Mouse (Mus musculus): ENCODE data around the gene Duxbl2. TPM values are rescaled to one million over a fixed set of nuclear protein-coding genes. Genes with fewer than 3 reads are reported as not detected.
"Not testable (repeated sequence)": the region's sequence is repeated elsewhere in the genome, so short reads cannot be mapped to it uniquely, and the experiment has no call there.

The Duxbl2 gene
- total and polyA plus RNA-seq, 3 experiments = not detected

DNA sequence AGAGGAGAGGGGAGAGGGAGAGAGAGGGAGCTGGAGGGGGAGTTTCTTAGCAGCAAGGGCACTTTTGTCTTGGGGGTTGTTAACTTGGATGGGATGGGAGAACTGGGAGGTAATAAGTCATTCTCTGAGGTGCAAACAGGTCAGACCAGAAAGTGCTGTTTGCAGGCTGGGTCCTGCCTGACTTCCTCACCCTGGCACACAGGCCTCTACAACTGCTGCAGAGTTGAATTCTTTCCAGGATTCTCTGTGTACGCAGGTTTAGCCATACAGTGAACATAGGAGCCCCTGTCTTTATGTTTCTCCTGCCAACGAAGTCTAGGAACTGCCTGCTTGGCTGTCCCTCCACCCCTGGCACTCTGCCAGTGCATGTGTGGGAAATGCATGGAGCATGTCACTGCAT lies 28.9 kb downstream of the Duxbl2 start:
- H3K36me3 ChIP-seq (ENCODE audit: control insufficient read depth in 1 of 2, insufficient read depth in 2 of 2, low read length in 2 of 2); H3K27me3 ChIP-seq (ENCODE audit: control insufficient read depth in 1 of 2, insufficient read depth in 2 of 2, low read length in 2 of 2); DNase-seq (ENCODE audit: low read depth, low spot score); H3K4me3 ChIP-seq (ENCODE audit: control insufficient read depth in 1 of 2, insufficient read depth in 1 of 2, low read depth in 2 of 2, low read length in 2 of 2); H3K27ac ChIP-seq (ENCODE audit: control insufficient read depth, low read depth, low read length); H3K4me1 ChIP-seq (ENCODE audit: control insufficient read depth in 1 of 2, insufficient read depth in 2 of 2, low read length in 2 of 2); H3K9ac ChIP-seq (ENCODE audit: control insufficient read depth, low read depth, low read length, poor library complexity, severe bottlenecking); H3K9me3 ChIP-seq (replicated peaks; ENCODE audit: insufficient read depth, low read length); H3K79me2 ChIP-seq (ENCODE audit: control insufficient read depth, insufficient read depth, low read length, poor library complexity): not testable (repeated sequence)

DNA sequence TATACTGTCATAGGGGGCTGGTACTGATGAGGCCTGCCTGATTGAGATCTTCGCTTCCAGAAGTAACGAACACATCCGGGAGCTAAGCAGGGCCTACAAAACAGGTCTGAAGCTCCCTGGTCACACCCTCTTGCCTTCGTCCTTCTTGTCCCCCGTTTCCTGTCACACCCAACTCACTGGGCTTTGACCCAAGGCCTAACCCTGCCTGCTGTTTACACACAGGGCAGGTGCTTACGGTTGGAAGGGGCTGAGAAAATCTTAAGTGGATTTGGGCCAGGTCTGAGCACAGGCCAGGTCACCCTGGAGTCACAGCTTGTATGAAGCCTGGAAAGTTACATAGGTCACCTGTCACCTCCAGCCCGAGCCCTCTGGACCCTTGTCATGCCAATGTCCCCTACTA lies 37.9 kb downstream of the Duxbl2 start:
- not testable (repeated sequence) for H3K4me1 ChIP-seq (ENCODE audit: control insufficient read depth in 1 of 2, insufficient read depth in 2 of 2, low read length in 2 of 2); H3K79me2 ChIP-seq (ENCODE audit: control insufficient read depth, insufficient read depth, low read length, poor library complexity); H3K4me3 ChIP-seq (ENCODE audit: control insufficient read depth in 1 of 2, insufficient read depth in 1 of 2, low read depth in 2 of 2, low read length in 2 of 2); H3K27me3 ChIP-seq (ENCODE audit: control insufficient read depth in 1 of 2, insufficient read depth in 2 of 2, low read length in 2 of 2); H3K9ac ChIP-seq (ENCODE audit: control insufficient read depth, low read depth, low read length, poor library complexity, severe bottlenecking); DNase-seq (ENCODE audit: low read depth, low spot score); H3K9me3 ChIP-seq (replicated peaks; ENCODE audit: insufficient read depth, low read length); H3K36me3 ChIP-seq (ENCODE audit: control insufficient read depth in 1 of 2, insufficient read depth in 2 of 2, low read length in 2 of 2); H3K27ac ChIP-seq (ENCODE audit: control insufficient read depth, low read depth, low read length)

DNA sequence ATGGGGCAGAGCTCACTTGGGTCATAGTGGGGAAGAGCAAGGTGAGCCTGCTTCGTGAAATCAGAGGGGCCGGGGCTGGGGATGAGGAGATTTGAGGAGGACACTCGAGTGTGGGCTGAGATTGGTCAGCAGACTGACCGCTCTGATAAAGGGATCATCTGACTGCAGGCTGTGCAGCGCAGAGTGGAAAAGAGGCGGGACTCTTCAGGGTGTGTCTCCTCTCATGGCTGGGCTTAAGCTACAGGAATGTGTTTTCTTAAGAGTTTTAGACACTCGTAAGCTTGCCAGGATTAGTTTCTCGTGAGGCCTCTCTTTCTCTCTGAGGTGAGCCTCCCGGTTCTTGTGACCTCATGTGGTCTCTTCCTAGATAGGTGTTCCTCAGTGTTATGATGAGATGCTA lies 43.0 kb downstream of the Duxbl2 start:
- not testable (repeated sequence) for H3K27me3 ChIP-seq (ENCODE audit: control insufficient read depth in 1 of 2, insufficient read depth in 2 of 2, low read length in 2 of 2); H3K4me3 ChIP-seq (ENCODE audit: control insufficient read depth in 1 of 2, insufficient read depth in 1 of 2, low read depth in 2 of 2, low read length in 2 of 2); H3K27ac ChIP-seq (ENCODE audit: control insufficient read depth, low read depth, low read length); H3K9me3 ChIP-seq (replicated peaks; ENCODE audit: insufficient read depth, low read length); H3K79me2 ChIP-seq (ENCODE audit: control insufficient read depth, insufficient read depth, low read length, poor library complexity); H3K9ac ChIP-seq (ENCODE audit: control insufficient read depth, low read depth, low read length, poor library complexity, severe bottlenecking); H3K36me3 ChIP-seq (ENCODE audit: control insufficient read depth in 1 of 2, insufficient read depth in 2 of 2, low read length in 2 of 2); H3K4me1 ChIP-seq (ENCODE audit: control insufficient read depth in 1 of 2, insufficient read depth in 2 of 2, low read length in 2 of 2); DNase-seq (ENCODE audit: low read depth, low spot score)

DNA sequence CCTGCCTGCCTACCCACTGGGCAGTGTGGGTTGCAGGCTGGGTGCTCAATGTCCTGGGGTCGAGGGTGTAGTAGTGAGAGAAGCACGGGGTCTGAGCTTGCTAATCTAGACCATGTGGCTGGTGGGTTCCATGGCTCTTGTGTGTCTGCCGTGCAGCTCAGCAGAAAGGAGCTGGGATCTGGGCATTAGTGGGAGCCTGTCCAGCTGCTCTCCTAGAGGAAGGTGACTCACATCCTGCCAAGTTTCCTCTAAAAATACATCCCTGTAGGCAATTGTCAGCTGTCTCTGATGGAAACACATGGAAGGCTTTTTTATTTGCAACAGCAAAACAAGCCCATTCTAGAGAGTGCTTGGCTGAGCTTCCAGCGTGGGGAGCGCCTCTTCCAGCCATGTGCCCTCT lies 44.3 kb downstream of the Duxbl2 start:
- H3K4me3 ChIP-seq (ENCODE audit: control insufficient read depth in 1 of 2, insufficient read depth in 1 of 2, low read depth in 2 of 2, low read length in 2 of 2); H3K27ac ChIP-seq (ENCODE audit: control insufficient read depth, low read depth, low read length); H3K27me3 ChIP-seq (ENCODE audit: control insufficient read depth in 1 of 2, insufficient read depth in 2 of 2, low read length in 2 of 2); H3K79me2 ChIP-seq (ENCODE audit: control insufficient read depth, insufficient read depth, low read length, poor library complexity); H3K9me3 ChIP-seq (replicated peaks; ENCODE audit: insufficient read depth, low read length); DNase-seq (ENCODE audit: low read depth, low spot score); H3K36me3 ChIP-seq (ENCODE audit: control insufficient read depth in 1 of 2, insufficient read depth in 2 of 2, low read length in 2 of 2); H3K4me1 ChIP-seq (ENCODE audit: control insufficient read depth in 1 of 2, insufficient read depth in 2 of 2, low read length in 2 of 2); H3K9ac ChIP-seq (ENCODE audit: control insufficient read depth, low read depth, low read length, poor library complexity, severe bottlenecking): not testable (repeated sequence)

DNA sequence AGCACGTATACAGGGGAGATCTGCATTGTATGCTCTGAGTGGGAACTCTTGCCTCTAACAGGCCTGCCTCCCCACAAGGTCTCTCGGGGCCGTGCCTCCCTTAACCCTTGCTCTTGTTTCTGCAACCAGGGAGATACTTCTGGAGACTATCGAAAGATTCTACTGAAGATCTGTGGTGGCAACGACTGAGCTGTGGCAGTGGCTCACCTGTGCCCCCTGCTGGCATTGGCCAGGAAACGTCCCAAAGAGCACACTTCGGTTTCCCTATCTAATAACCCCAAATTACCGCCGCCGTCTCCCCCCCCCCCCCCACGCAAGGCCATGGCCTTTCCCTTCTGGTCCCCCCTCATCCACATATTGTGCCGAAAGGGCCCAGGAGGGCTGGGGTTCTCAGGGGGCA lies 47.1 kb downstream of the Duxbl2 start:
- H3K4me1 ChIP-seq (ENCODE audit: control insufficient read depth in 1 of 2, insufficient read depth in 2 of 2, low read length in 2 of 2); H3K9me3 ChIP-seq (replicated peaks; ENCODE audit: insufficient read depth, low read length); H3K27me3 ChIP-seq (ENCODE audit: control insufficient read depth in 1 of 2, insufficient read depth in 2 of 2, low read length in 2 of 2); H3K4me3 ChIP-seq (ENCODE audit: control insufficient read depth in 1 of 2, insufficient read depth in 1 of 2, low read depth in 2 of 2, low read length in 2 of 2); DNase-seq (ENCODE audit: low read depth, low spot score); H3K9ac ChIP-seq (ENCODE audit: control insufficient read depth, low read depth, low read length, poor library complexity, severe bottlenecking); H3K36me3 ChIP-seq (ENCODE audit: control insufficient read depth in 1 of 2, insufficient read depth in 2 of 2, low read length in 2 of 2); H3K27ac ChIP-seq (ENCODE audit: control insufficient read depth, low read depth, low read length); H3K79me2 ChIP-seq (ENCODE audit: control insufficient read depth, insufficient read depth, low read length, poor library complexity): not testable (repeated sequence)

DNA sequence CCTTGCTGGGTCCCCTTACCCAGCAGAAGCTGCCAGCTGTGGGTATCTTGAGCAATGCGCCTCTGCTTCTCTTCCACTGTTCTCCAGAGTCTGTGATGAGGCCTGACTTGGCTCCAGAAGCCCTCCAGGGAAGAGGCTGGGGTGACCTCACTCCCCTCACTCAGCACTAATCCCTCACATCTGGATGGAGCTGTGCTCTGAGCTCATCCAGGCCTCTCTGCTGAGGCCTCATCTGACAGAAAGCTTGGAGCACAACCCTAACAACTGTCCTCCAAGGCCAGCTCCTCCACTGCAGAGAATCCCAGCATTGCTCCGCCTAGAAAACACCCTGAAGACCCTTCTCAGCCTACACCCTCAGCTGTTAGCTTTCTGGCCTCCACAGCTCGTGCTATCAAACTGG lies 55.8 kb downstream of the Duxbl2 start:
- not testable (repeated sequence) for DNase-seq (ENCODE audit: low read depth, low spot score)

DNA sequence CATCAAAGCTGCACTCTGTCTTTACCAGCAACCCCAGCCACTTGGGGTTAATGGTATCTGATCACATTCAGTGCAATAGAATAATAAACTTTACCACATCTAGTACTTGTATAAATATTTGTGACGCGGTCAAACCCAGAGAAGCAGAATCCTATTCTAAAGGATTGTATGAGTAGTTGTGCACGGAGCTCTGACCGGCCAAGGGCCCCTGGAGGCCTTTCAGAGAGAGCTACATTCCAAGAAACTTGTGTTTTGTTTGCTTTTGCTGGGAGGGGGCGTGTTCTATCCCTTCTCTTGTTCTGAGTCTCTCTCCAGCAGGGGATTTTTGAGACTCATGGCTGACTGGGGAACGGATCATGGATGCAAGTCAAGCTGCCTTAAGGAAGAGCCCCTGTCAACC lies 56.9 kb downstream of the Duxbl2 start:
- not testable (repeated sequence) for H3K4me3 ChIP-seq (ENCODE audit: control insufficient read depth in 1 of 2, insufficient read depth in 1 of 2, low read depth in 2 of 2, low read length in 2 of 2); H3K4me1 ChIP-seq (ENCODE audit: control insufficient read depth in 1 of 2, insufficient read depth in 2 of 2, low read length in 2 of 2); H3K36me3 ChIP-seq (ENCODE audit: control insufficient read depth in 1 of 2, insufficient read depth in 2 of 2, low read length in 2 of 2); H3K9me3 ChIP-seq (replicated peaks; ENCODE audit: insufficient read depth, low read length); H3K79me2 ChIP-seq (ENCODE audit: control insufficient read depth, insufficient read depth, low read length, poor library complexity); H3K9ac ChIP-seq (ENCODE audit: control insufficient read depth, low read depth, low read length, poor library complexity, severe bottlenecking); H3K27me3 ChIP-seq (ENCODE audit: control insufficient read depth in 1 of 2, insufficient read depth in 2 of 2, low read length in 2 of 2); DNase-seq (ENCODE audit: low read depth, low spot score); H3K27ac ChIP-seq (ENCODE audit: control insufficient read depth, low read depth, low read length)

More for the DNA sequence above, 55.8 kb downstream of the Duxbl2 start:
- H3K4me1 ChIP-seq (ENCODE audit: control insufficient read depth in 1 of 2, insufficient read depth in 2 of 2, low read length in 2 of 2); H3K79me2 ChIP-seq (ENCODE audit: control insufficient read depth, insufficient read depth, low read length, poor library complexity); H3K9ac ChIP-seq (ENCODE audit: control insufficient read depth, low read depth, low read length, poor library complexity, severe bottlenecking); H3K36me3 ChIP-seq (ENCODE audit: control insufficient read depth in 1 of 2, insufficient read depth in 2 of 2, low read length in 2 of 2); H3K9me3 ChIP-seq (replicated peaks; ENCODE audit: insufficient read depth, low read length); H3K27me3 ChIP-seq (ENCODE audit: control insufficient read depth in 1 of 2, insufficient read depth in 2 of 2, low read length in 2 of 2); H3K4me3 ChIP-seq (ENCODE audit: control insufficient read depth in 1 of 2, insufficient read depth in 1 of 2, low read depth in 2 of 2, low read length in 2 of 2); H3K27ac ChIP-seq (ENCODE audit: control insufficient read depth, low read depth, low read length): not testable (repeated sequence)
